Mouse (Mus musculus): ENCODE measurements around the gene Patl2. TPM values are rescaled to one million over a fixed set of nuclear protein-coding genes. Genes with fewer than 3 reads are reported as not detected.

The Patl2 gene
- total and polyA plus RNA-seq, 2 experiments from 2014 or later = 0.06 to 0.16 TPM

DNA sequence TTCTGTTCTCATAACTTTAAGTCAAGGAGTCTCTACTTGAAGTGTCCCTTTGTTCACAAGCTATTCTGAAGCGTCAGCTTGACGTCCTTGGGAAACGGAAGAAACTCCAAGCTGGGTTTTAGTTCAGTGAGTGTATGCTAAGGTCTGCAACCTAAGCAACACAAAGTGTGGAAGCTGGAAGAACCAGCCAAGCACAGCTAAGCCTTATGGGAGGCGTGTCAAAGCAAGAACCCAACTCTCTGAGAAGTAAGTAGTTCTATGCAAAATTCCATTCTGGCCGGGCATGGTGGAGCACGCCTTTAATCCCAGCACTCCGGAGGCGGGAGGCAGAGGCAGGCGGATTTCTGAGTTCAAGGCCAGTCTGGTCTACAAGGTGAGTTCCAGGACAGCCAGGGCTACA, 45.6 kb upstream of the Patl2 start:
- Histone ChIP-seq H3K4me1 (ENCODE audit: insufficient read depth, low read length) (no peaks in the 10 kb centered on the region), H3K27ac (ENCODE audit: low read depth, low read length) (no peak overlapping the region), H3K4me2 (ENCODE audit: low read depth, low read length, poor library complexity, severe bottlenecking) (no peak overlapping the region), H3K36me3 (ENCODE audit: insufficient read depth, low read length) (no peaks in the 10 kb centered on the region), H3K9me3 (ENCODE audit: low read length) (no peaks in the 10 kb centered on the region), H3K27me3 (ENCODE audit: insufficient read depth, low read length) (no peaks in the 10 kb centered on the region), H3K4me3 (ENCODE audit: low read depth, low read length) (no peak overlapping the region), H3K9ac (replicated peaks; ENCODE audit: low read length, poor library complexity, severe bottlenecking) (no peak overlapping the region)
- TF ChIP-seq CTCF (IDR thresholded peaks at IDR 0.05) = no peak
- WGBS = 71% methylated on average over 9 of the region's 9 CpGs
- no peak for DNase-seq (ENCODE audit: low spot score)
- no peak for ATAC-seq (ENCODE audit: low FRiP score)

DNA sequence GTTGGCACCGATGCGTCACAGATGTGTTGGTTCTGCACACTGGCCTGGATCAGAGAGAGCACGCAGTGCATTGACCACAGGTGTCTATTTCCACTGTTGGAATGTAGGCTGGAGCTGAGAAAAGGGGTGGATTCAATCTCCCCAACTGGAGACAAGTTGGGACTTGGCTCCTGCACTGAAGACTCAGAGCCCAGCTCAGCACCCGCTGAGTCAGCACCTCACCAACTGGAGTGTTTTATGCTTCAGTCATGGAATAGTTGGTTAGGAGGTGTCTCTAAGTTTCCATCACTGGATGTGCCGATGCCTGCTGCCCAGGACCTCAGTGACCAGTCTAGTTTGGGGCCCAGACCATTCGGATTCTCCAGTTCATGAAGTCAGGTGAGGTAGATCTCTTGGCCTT, 44.4 kb upstream of the Patl2 start:
- WGBS = 89% methylated on average over 6 of the region's 6 CpGs
- Histone ChIP-seq H3K27ac (ENCODE audit: low read depth, low read length) (no peak overlapping the region), H3K27me3 (ENCODE audit: insufficient read depth, low read length) (no peaks in the 10 kb centered on the region), H3K9me3 (ENCODE audit: low read length) (no peaks in the 10 kb centered on the region), H3K4me1 (ENCODE audit: insufficient read depth, low read length) (no peaks in the 10 kb centered on the region), H3K9ac (replicated peaks; ENCODE audit: low read length, poor library complexity, severe bottlenecking) (no peak overlapping the region), H3K4me3 (ENCODE audit: low read depth, low read length) (no peak overlapping the region), H3K4me2 (ENCODE audit: low read depth, low read length, poor library complexity, severe bottlenecking) (no peak overlapping the region), H3K36me3 (ENCODE audit: insufficient read depth, low read length) (no peaks in the 10 kb centered on the region)
- DNase-seq (ENCODE audit: low spot score) = no peak
- ATAC-seq (ENCODE audit: low FRiP score) = no peak
- no peak for TF ChIP-seq CTCF (IDR thresholded peaks at IDR 0.05)

DNA sequence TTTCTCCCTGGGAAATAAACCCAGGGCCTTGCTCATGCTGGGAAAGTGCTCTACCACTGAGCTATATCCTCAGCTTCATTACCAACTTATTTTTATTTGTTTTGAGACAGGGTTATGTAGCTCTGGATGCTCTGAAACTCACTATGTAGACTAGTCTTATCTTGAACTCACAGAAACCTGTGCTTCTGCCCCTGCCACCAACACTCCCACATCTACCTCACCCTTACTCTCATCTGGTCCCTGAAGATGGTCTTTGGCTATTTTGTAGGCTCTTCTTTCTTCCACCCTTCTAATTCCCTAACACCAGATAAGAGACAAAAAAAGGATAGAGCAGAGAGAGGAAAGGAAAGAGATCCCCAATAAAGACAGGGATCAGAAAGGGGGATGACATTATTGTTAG, 37.7 kb upstream of the Patl2 start:
- DNase-seq (ENCODE audit: low spot score) (no peak), ATAC-seq (ENCODE audit: low FRiP score) (no peak)
- no peak for TF ChIP-seq CTCF (IDR thresholded peaks at IDR 0.05)
- H3K9ac ChIP-seq (replicated peaks; ENCODE audit: low read length, poor library complexity, severe bottlenecking) = no peak overlapping the region
- H3K36me3 ChIP-seq (ENCODE audit: insufficient read depth, low read length) = no peaks in the 10 kb centered on the region
- no peak overlapping the region for H3K4me2 ChIP-seq (ENCODE audit: low read depth, low read length, poor library complexity, severe bottlenecking)
- no peaks in the 10 kb centered on the region for H3K27me3 ChIP-seq (ENCODE audit: insufficient read depth, low read length)
- no peaks in the 10 kb centered on the region for H3K9me3 ChIP-seq (ENCODE audit: low read length)
- H3K4me3 ChIP-seq (ENCODE audit: low read depth, low read length) = no peak overlapping the region
- no peaks in the 10 kb centered on the region for H3K4me1 ChIP-seq (ENCODE audit: insufficient read depth, low read length)
- H3K27ac ChIP-seq (ENCODE audit: low read depth, low read length) = no peak overlapping the region

DNA sequence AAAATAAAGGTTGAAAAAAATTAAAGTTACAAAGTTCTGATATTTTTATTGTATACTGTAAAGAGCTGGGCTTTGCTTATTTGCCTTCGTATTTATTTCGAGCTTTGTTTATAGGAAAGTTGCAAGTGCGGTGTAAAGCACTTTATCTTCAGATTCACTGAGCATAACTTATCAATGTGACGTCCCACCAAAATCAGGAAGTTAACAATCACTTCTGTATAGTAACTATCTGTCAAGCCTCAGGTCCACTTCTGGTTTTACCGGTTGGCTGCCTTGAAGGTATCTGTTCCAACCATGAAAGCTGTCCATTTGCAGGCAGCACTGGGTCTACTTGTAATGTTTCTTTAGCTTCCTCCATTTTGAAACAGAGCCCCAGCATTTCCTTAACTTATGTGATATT, 36.3 kb upstream of the Patl2 start:
- no peaks in the 10 kb centered on the region for H3K9me3 ChIP-seq (ENCODE audit: low read length)
- no peaks in the 10 kb centered on the region for H3K27me3 ChIP-seq (ENCODE audit: insufficient read depth, low read length)
- H3K4me3 ChIP-seq (ENCODE audit: low read depth, low read length) = no peak overlapping the region
- no peaks in the 10 kb centered on the region for H3K36me3 ChIP-seq (ENCODE audit: insufficient read depth, low read length)
- no peak overlapping the region for H3K27ac ChIP-seq (ENCODE audit: low read depth, low read length)
- ATAC-seq (ENCODE audit: low FRiP score) = no peak
- H3K9ac ChIP-seq (replicated peaks; ENCODE audit: low read length, poor library complexity, severe bottlenecking) = no peak overlapping the region
- no peaks in the 10 kb centered on the region for H3K4me1 ChIP-seq (ENCODE audit: insufficient read depth, low read length)
- no peak for TF ChIP-seq CTCF (IDR thresholded peaks at IDR 0.05)
- no peak for DNase-seq (ENCODE audit: low spot score)
- H3K4me2 ChIP-seq (ENCODE audit: low read depth, low read length, poor library complexity, severe bottlenecking) = no peak overlapping the region
- WGBS = 95% methylated on average over 5 of the region's 5 CpGs

DNA sequence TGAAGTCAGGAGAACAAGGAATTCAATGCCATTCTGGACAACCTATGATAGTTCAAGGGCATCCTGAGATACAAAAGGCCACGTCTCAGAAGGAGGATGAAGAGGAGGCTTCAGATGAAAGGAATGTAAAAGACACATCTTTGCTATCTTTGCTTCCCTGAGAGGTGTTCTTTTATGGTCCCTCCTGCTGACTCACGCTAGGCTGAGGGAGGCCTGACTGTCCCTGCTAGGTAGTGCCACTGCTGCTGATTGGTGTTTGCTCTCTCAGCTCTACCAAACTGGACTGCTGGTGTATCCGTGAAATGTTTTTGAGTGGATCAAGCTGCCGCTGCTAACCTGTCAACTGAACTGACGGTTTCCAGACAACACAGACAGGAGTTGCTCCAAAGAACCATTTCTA, 35.8 kb upstream of the Patl2 start:
- whole genome bisulfite sequencing = 65% methylated on average over 5 of the region's 5 CpGs
- no peak overlapping the region for H3K4me2 ChIP-seq (ENCODE audit: low read depth, low read length, poor library complexity, severe bottlenecking)

DNA sequence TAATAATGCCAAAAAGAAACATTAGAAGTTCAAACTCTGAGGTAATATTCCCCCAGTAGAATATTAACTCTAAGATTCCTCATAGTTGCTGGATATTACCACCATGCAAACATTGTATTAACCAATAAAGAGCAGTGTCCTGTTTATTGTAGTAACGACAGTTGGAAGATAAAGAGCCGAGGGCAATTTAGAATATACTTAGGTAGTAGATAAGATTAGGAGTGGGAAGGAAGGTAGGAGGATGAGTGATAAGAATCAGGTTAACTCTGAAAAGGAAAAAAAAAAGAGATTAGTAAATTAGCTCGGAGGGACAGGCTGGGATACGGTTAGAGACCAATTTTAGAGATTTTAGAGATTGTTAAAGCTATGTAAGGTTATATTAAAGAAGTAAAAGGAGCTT, 35.4 kb upstream of the Patl2 start:
- no peaks in the 10 kb centered on the region for H3K27me3 ChIP-seq (ENCODE audit: insufficient read depth, low read length)
- no peaks in the 10 kb centered on the region for H3K36me3 ChIP-seq (ENCODE audit: insufficient read depth, low read length)
- no peak overlapping the region for H3K4me3 ChIP-seq (ENCODE audit: low read depth, low read length)
- TF ChIP-seq CTCF (IDR thresholded peaks at IDR 0.05) = no peak
- no peak for ATAC-seq (ENCODE audit: low FRiP score)
- no peak overlapping the region for H3K27ac ChIP-seq (ENCODE audit: low read depth, low read length)
- H3K4me1 ChIP-seq (ENCODE audit: insufficient read depth, low read length) = no peaks in the 10 kb centered on the region
- H3K9me3 ChIP-seq (ENCODE audit: low read length) = no peaks in the 10 kb centered on the region
- DNase-seq (ENCODE audit: low spot score) = no peak
- WGBS = 82% methylated on average over 4 of the region's 4 CpGs
- no peak overlapping the region for H3K4me2 ChIP-seq (ENCODE audit: low read depth, low read length, poor library complexity, severe bottlenecking)
- H3K9ac ChIP-seq (replicated peaks; ENCODE audit: low read length, poor library complexity, severe bottlenecking) = no peak overlapping the region; the same call in 1 of the 2 replicates

More for the DNA sequence above, 35.8 kb upstream of the Patl2 start:
- Histone ChIP-seq H3K4me1 (ENCODE audit: insufficient read depth, low read length) (no peaks in the 10 kb centered on the region), H3K4me3 (ENCODE audit: low read depth, low read length) (no peak overlapping the region), H3K27ac (ENCODE audit: low read depth, low read length) (no peak overlapping the region), H3K9ac (replicated peaks; ENCODE audit: low read length, poor library complexity, severe bottlenecking) (no peak overlapping the region; the same call in 1 of the 2 replicates), H3K36me3 (ENCODE audit: insufficient read depth, low read length) (no peaks in the 10 kb centered on the region), H3K27me3 (ENCODE audit: insufficient read depth, low read length) (no peaks in the 10 kb centered on the region), H3K9me3 (ENCODE audit: low read length) (no peaks in the 10 kb centered on the region)
- no peak for TF ChIP-seq CTCF (IDR thresholded peaks at IDR 0.05)
- no peak for ATAC-seq (ENCODE audit: low FRiP score)
- DNase-seq (ENCODE audit: low spot score) = no peak

Data from midbrain, postnatal 0 days (tissue).